Mouse (Mus musculus) heart, embryonic 10.5 days (tissue): Measurements from ENCODE around the gene Trim17. TPM values are rescaled to one million over a fixed set of nuclear protein-coding genes. Genes with fewer than 3 reads are reported as not detected.

Experiments
- DNase-seq: peaks from one replicate; pipeline ENCODE4 v3.0.0-alpha.2; 2017; ENCODE audit warnings: low spot score
- H3K27ac ChIP-seq: fragments of 300-500 bp; sonication (generic); 2 replicates; pipeline ENCODE4 v1.5.1; 2016; ENCODE audit warnings: mild to moderate bottlenecking
- H3K27me3 ChIP-seq: fragments of 300-500 bp; sonication (generic); 2 replicates; pipeline ENCODE4 v1.6.1; 2016; ENCODE audit warnings: mild to moderate bottlenecking; ENCODE audit not compliant: poor library complexity, insufficient read depth, severe bottlenecking
- H3K36me3 ChIP-seq: fragments of 300-500 bp; sonication (generic); 2 replicates; pipeline ENCODE4 v1.6.1; 2016; ENCODE audit warnings: mild to moderate bottlenecking, moderate library complexity
- H3K4me1 ChIP-seq: fragments of 300-500 bp; sonication (generic); 2 replicates; pipeline ENCODE4 v1.6.1; 2016; ENCODE audit warnings: mild to moderate bottlenecking
- H3K4me3 ChIP-seq: fragments of 300-500 bp; sonication (generic); 2 replicates; pipeline ENCODE4 v1.5.1; 2016; ENCODE audit warnings: mild to moderate bottlenecking, moderate library complexity
- H3K9me3 ChIP-seq: fragments of 300-500 bp; sonication (generic); 2 replicates; pipeline ENCODE4 v1.6.1; 2016; ENCODE audit warnings: mild to moderate bottlenecking, moderate library complexity
- WGBS: fragments of 180-500 bp; shearing (Covaris S2); methylation state at CpG from one replicate; pipeline ENCODE4 v1.1.7; 2016; 5-methylcytosine and 5-hydroxymethylcytosine counted together
- polyA plus RNA-seq: library from polyadenylated mRNA; unstranded; fragments of >200 nt; fragmentation: Nextera tagmentation; extraction: Ambion mirVana; gene quantifications from 2 replicates; pipeline ENCODE4 v1.2.1, GENCODE M21; 2016

Trim17 gene
- polyA plus RNA-seq: 0.75 and 0.79 TPM in 2 replicates

DNA sequence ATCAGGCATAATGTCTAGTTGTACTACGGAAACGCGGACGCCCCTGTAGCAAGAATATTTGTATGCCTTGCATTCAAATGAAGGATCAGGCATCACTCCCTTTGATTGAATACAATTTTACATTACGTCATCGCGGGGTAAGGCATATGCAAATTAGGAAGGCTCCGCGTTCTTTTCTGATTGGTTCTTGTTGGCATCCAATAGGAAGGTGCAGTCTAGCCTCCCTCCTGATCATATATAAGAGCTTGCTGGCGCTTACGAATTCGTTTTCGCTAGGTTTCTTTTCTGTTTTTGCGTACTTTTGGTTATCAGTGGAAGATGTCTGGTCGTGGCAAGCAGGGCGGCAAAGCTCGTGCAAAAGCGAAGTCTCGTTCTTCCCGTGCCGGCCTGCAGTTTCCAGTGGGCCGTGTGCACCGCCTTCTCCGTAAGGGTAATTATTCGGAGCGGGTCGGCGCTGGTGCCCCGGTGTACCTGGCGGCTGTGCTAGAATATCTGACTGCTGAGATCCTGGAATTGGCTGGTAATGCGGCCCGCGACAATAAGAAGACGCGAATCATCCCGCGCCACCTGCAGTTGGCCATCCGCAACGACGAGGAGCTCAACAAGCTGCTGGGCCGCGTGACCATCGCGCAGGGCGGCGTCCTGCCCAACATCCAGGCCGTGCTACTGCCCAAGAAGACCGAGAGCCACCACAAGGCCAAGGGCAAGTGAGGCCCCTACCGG is at the start of gene Trim17, which contains the start of gene Hist3h2a:
Gene Trim17 (plus strand): TSS at position 266 of the 723 bp plus-strand sequence.
Gene Hist3h2a (plus strand): TSS at position 266 of the 723 bp plus-strand sequence.
- peaks cover 12% of the 10 kb centered on the region; the same call in 1 of the 2 replicates for H3K36me3 ChIP-seq
- H3K9me3 ChIP-seq: no peaks in the 10 kb centered on the region
- H3K27ac ChIP-seq: peak within 1 kb of the TSS; percentile 94
- peak; percentile 96 for DNase-seq
- peaks cover 36% of the 10 kb centered on the region for H3K4me1 ChIP-seq
- WGBS: under 1% methylated on average over 49 of the region's 49 CpGs
- peaks cover 26% of the 10 kb centered on the region for H3K27me3 ChIP-seq
- peak within 1 kb of the TSS; percentile 86 for H3K4me3 ChIP-seq

DNA sequence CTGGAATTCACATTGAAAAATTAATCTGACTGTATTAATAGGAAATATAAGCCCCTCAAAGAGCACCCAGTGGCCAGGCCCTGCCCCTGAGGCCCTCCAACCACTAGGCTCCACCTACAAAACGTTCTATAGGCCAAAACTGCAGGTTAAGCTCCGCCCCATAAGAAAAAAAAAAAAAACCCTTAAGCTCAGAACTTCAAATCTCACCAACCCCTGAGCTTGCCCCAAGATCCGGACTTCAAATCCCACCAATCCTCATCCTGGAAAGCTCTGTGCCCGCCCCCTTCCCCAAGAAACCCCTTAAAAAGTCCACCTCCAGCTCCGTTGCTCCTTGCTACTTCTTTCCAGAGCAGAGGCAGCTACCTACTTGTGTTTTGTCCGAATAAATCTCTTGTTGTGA is 49.6 kb upstream of the Trim17 start:
- WGBS: 49% methylated on average over 6 of the region's 6 CpGs
- peaks cover 21% of the 10 kb centered on the region for H3K4me1 ChIP-seq
- peaks cover 18% of the 10 kb centered on the region for H3K36me3 ChIP-seq
- no peak overlapping the region for H3K27ac ChIP-seq
- DNase-seq: no peak
- no peaks in the 10 kb centered on the region for H3K9me3 ChIP-seq
- H3K4me3 ChIP-seq: peak overlapping the region; percentile 88; the same call in 1 of the 2 replicates
- H3K27me3 ChIP-seq: no peaks in the 10 kb centered on the region

GRCm38 (mm10) chr11:58913776-58914175 is 40.7 kb upstream of the Trim17 start:
- H3K27ac ChIP-seq: peak overlapping the region; percentile 87; the same call in 1 of the 2 replicates
- 0 out of 2 replicates have a peak, but pooled peaks cover 4% of the 10 kb centered on the region for H3K27me3 ChIP-seq
- H3K36me3 ChIP-seq: no peaks in the 10 kb centered on the region
- peaks cover 12% of the 10 kb centered on the region for H3K4me1 ChIP-seq
- WGBS: 68% methylated on average over 1 of the region's 1 CpGs
- peak overlapping the region; percentile 56; the same call in 1 of the 2 replicates for H3K4me3 ChIP-seq
- no peak for DNase-seq
- no peaks in the 10 kb centered on the region for H3K9me3 ChIP-seq

GRCm38 (mm10) chr11:58914461-58915028 is 39.9 kb upstream of the Trim17 start:
- Histone ChIP-seq H3K36me3 (no peaks in the 10 kb centered on the region), H3K9me3 (no peaks in the 10 kb centered on the region), H3K4me1 (peaks cover 15% of the 10 kb centered on the region), H3K4me3 (peak overlapping the region; percentile 56), H3K27me3 (0 out of 2 replicates have a peak, but pooled peaks cover 4% of the 10 kb centered on the region), H3K27ac (peak overlapping the region; percentile 87)
- no peak for DNase-seq
- WGBS: 13% methylated on average over 17 of the region's 17 CpGs

GRCm38 (mm10) chr11:58916879-58917744 is 37.4 kb upstream of the Trim17 start:
- no peaks in the 10 kb centered on the region for H3K36me3 ChIP-seq
- 48% methylated on average over 14 of the region's 14 CpGs for WGBS
- DNase-seq: no peak
- no peaks in the 10 kb centered on the region for H3K9me3 ChIP-seq
- peaks cover 21% of the 10 kb centered on the region for H3K4me1 ChIP-seq
- no peak overlapping the region for H3K4me3 ChIP-seq
- H3K27ac ChIP-seq: no peak overlapping the region
- 0 out of 2 replicates have a peak, but pooled peaks cover 8% of the 10 kb centered on the region for H3K27me3 ChIP-seq

DNA sequence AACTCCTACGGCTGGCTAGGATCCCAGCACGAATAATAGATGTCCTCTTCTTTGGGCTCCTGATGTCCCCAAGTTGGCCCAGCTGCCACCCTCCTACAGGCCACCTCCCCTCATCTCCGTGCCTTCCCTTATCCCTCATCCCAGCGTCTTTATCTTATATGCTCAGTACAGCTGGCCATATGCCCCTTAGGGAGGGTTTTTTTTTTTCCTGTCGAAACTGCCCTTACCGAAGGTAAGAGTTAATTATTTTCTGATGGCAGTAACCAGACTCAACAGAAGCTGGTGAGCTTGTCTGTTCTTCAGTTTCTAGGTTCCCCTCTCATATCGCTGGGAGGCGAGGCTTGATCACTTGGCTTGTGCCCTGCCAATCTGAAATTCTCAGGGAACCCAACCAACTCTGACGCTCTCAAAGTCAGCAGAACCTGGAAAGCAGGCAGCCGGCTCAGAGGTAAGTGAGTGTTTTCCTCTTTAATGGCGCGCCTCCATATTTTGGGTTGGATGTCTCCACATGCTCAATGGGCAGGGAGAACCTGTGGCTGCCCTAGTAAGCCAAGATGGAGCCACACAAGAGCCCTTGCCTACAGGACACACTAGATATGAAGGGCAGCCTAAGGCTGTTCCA is 36.6 kb upstream of the Trim17 start, which contains the start of gene Btnl10:
Gene Btnl10 (plus strand): TSS at position 164 of the 622 bp plus-strand sequence.
- no peak for DNase-seq
- Histone ChIP-seq H3K36me3 (no peaks in the 10 kb centered on the region), H3K9me3 (no peaks in the 10 kb centered on the region), H3K4me1 (peaks cover 21% of the 10 kb centered on the region), H3K27me3 (0 out of 2 replicates have a peak, but pooled peaks cover 8% of the 10 kb centered on the region), H3K4me3 (no peak within 1 kb of the TSS), H3K27ac (no peak within 1 kb of the TSS)
- WGBS: 77% methylated on average over 12 of the region's 12 CpGs

GRCm38 (mm10) chr11:58918759-58919158 is 35.7 kb upstream of the Trim17 start:
- no peaks in the 10 kb centered on the region for H3K36me3 ChIP-seq
- no peak overlapping the region for H3K27ac ChIP-seq
- H3K9me3 ChIP-seq: no peaks in the 10 kb centered on the region
- H3K4me3 ChIP-seq: no peak overlapping the region
- peaks cover 21% of the 10 kb centered on the region for H3K4me1 ChIP-seq
- peaks cover 16% of the 10 kb centered on the region; the same call in 1 of the 2 replicates for H3K27me3 ChIP-seq
- 77% methylated on average over 5 of the region's 5 CpGs for WGBS
- no peak for DNase-seq

- Histone ChIP-seq H3K9me3 (no peaks in the 10 kb centered on the region), H3K27ac (no peak overlapping the region), H3K4me3 (no peak overlapping the region), H3K4me1 (peaks cover 13% of the 10 kb centered on the region), H3K36me3 (no peaks in the 10 kb centered on the region), H3K27me3 (peaks cover 18% of the 10 kb centered on the region; the same call in 1 of the 2 replicates)
- no peak for DNase-seq
- 85% methylated on average over 9 of the region's 9 CpGs for WGBS
Observed at GRCm38 (mm10) chr11:58922420-58922819, 32.1 kb upstream of the Trim17 start.

GRCm38 (mm10) chr11:58926651-58927050 is 27.8 kb upstream of the Trim17 start:
- Histone ChIP-seq H3K27me3 (peaks cover 11% of the 10 kb centered on the region; the same call in 1 of the 2 replicates), H3K36me3 (peaks cover 6% of the 10 kb centered on the region), H3K4me3 (no peak overlapping the region), H3K27ac (no peak overlapping the region), H3K9me3 (no peaks in the 10 kb centered on the region), H3K4me1 (peaks cover 20% of the 10 kb centered on the region)
- WGBS: 90% methylated on average over 2 of the region's 3 CpGs
- no peak for DNase-seq

GRCm38 (mm10) chr11:58927053-58927452 is 27.4 kb upstream of the Trim17 start:
- 67% methylated on average over 2 of the region's 2 CpGs for WGBS
- no peak overlapping the region for H3K27ac ChIP-seq
- no peak for DNase-seq
- H3K4me3 ChIP-seq: no peak overlapping the region
- H3K27me3 ChIP-seq: peaks cover 11% of the 10 kb centered on the region; the same call in 1 of the 2 replicates
- H3K4me1 ChIP-seq: peaks cover 20% of the 10 kb centered on the region
- H3K36me3 ChIP-seq: peaks cover 10% of the 10 kb centered on the region
- H3K9me3 ChIP-seq: no peaks in the 10 kb centered on the region

GRCm38 (mm10) chr11:58927790-58928651 is 26.5 kb upstream of the Trim17 start:
- Histone ChIP-seq H3K27ac (peak overlapping the region; percentile 57; the same call in 1 of the 2 replicates), H3K4me1 (peaks cover 20% of the 10 kb centered on the region), H3K4me3 (peak overlapping the region; percentile 35), H3K9me3 (no peaks in the 10 kb centered on the region), H3K36me3 (peaks cover 20% of the 10 kb centered on the region), H3K27me3 (peaks cover 10% of the 10 kb centered on the region; the same call in 1 of the 2 replicates)
- 25% methylated on average over 20 of the region's 20 CpGs for WGBS
- peak; percentile 85 for DNase-seq
